Mouse (Mus musculus) right cerebral cortex, postnatal 14 days (tissue): ENCODE results near the gene Hoxd3.

Experiments used
- DNase-seq: peaks from one replicate; pipeline ENCODE4 v3.0.0; 2022

The Hoxd3 gene

GRCm38 (mm10) chr2:74708676-74709075, 3.1 kb upstream of the Hoxd3 start:
- DNase-seq: no peak

- no peak for DNase-seq
Observed at GRCm38 (mm10) chr2:74709465-74710419, 2.0 kb upstream of the Hoxd3 start.

- no peak for DNase-seq
Observed at GRCm38 (mm10) chr2:74710929-74711543, 691 bp upstream of the Hoxd3 start.

GRCm38 (mm10) chr2:74713239-74714150, 1.8 kb downstream of the Hoxd3 start:
- no peak for DNase-seq

- no peak for DNase-seq
Observed at GRCm38 (mm10) chr2:74714156-74714789, 2.5 kb downstream of the Hoxd3 start.

GRCm38 (mm10) chr2:74714881-74715280, 3.2 kb downstream of the Hoxd3 start:
- DNase-seq: no peak

- DNase-seq: peak; percentile 91
Observed at GRCm38 (mm10) chr2:74715504-74716241, 3.9 kb downstream of the Hoxd3 start.

GRCm38 (mm10) chr2:74720384-74720783, 8.7 kb downstream of the Hoxd3 start:
- DNase-seq: no peak

GRCm38 (mm10) chr2:74720955-74721491, 9.3 kb downstream of the Hoxd3 start:
- DNase-seq: no peak

GRCm38 (mm10) chr2:74721882-74722281, 10.2 kb downstream of the Hoxd3 start:
- DNase-seq: no peak

- no peak for DNase-seq
Observed at GRCm38 (mm10) chr2:74722949-74723348, 11.2 kb downstream of the Hoxd3 start.

GRCm38 (mm10) chr2:74724244-74725015, 12.7 kb downstream of the Hoxd3 start:
- DNase-seq: no peak

- no peak for DNase-seq
Observed at GRCm38 (mm10) chr2:74725171-74725570, 13.4 kb downstream of the Hoxd3 start.

- DNase-seq: no peak
Observed at GRCm38 (mm10) chr2:74726551-74726950, 14.8 kb downstream of the Hoxd3 start, which contains the start of gene Gm28230. Gene Gm28230 (plus strand): TSS chr2:74726728.

- no peak for DNase-seq
Observed at GRCm38 (mm10) chr2:74726973-74727639, 15.4 kb downstream of the Hoxd3 start.

GRCm38 (mm10) chr2:74727640-74728302, 16.0 kb downstream of the Hoxd3 start:
- DNase-seq: no peak

- DNase-seq: no peak
Observed at GRCm38 (mm10) chr2:74728303-74728680, 16.6 kb downstream of the Hoxd3 start.

- no peak for DNase-seq
Observed at GRCm38 (mm10) chr2:74730331-74730730, 18.6 kb downstream of the Hoxd3 start.

- DNase-seq: no peak
Observed at GRCm38 (mm10) chr2:74731055-74731454, 19.3 kb downstream of the Hoxd3 start.
